Mouse (Mus musculus) embryonic facial prominence, embryonic 15.5 days (tissue): Measurements from ENCODE around the gene Snapc5. TPM values are rescaled to one million over a fixed set of nuclear protein-coding genes. Genes with fewer than 3 reads are reported as not detected.
A peak's percentile ranks its signal among the peaks of the same experiment; 100 is the strongest.

Experiments
- ATAC-seq: fragments of 200-750 bp; cut with Nextera tagmentation; 2 replicates; pipeline ENCODE4 v1.8.0; 2017; ENCODE audit warnings: low read depth, moderate TSS enrichment; ENCODE audit not compliant: insufficient number of reproducible peaks, low FRiP score, low TSS enrichment
- H3K27ac ChIP-seq: fragments of 300-500 bp; sonication (generic); replicated peaks from 2 replicates; pipeline ENCODE4 v1.5.1; 2015; ENCODE audit warnings: mild to moderate bottlenecking, inconsistent platforms
- H3K27me3 ChIP-seq: fragments of 300-500 bp; sonication (generic); 2 replicates; pipeline ENCODE4 v1.6.1; 2015; ENCODE audit warnings: inconsistent platforms
- H3K36me3 ChIP-seq: fragments of 300-500 bp; sonication (generic); 2 replicates; pipeline ENCODE4 v1.6.1; 2015; ENCODE audit warnings: mild to moderate bottlenecking, inconsistent platforms
- H3K4me1 ChIP-seq: fragments of 300-500 bp; sonication (generic); 2 replicates; pipeline ENCODE4 v1.6.1; 2015; ENCODE audit warnings: inconsistent platforms
- H3K4me2 ChIP-seq: fragments of 300-500 bp; sonication (generic); replicated peaks from 2 replicates; pipeline ENCODE4 v1.6.1; 2015; ENCODE audit warnings: mild to moderate bottlenecking, inconsistent platforms
- H3K4me3 ChIP-seq: fragments of 300-500 bp; sonication (generic); replicated peaks from 2 replicates; pipeline ENCODE4 v1.5.1; 2015; ENCODE audit warnings: mild to moderate bottlenecking, inconsistent platforms
- H3K9ac ChIP-seq: fragments of 300-500 bp; sonication (generic); 2 replicates; pipeline ENCODE4 v1.6.1; 2015; ENCODE audit warnings: inconsistent platforms
- H3K9me3 ChIP-seq: fragments of 300-500 bp; sonication (generic); replicated peaks from 2 replicates; pipeline ENCODE4 v1.6.1; 2016; ENCODE audit warnings: inconsistent platforms
- WGBS: fragments of 180-500 bp; shearing (Covaris S2); methylation state at CpG from one replicate; pipeline ENCODE4 v1.1.7; 2015; 5-methylcytosine and 5-hydroxymethylcytosine counted together
- microRNA-seq: library from miRNA; unstranded; fragments of <30 nt; microRNA quantifications from one replicate; pipeline ENCODE4, GENCODE M21; 2016; ENCODE audit warnings: borderline number of aligned reads
- polyA plus RNA-seq: library from polyadenylated mRNA; unstranded; fragments of >200 nt; fragmentation: Nextera tagmentation; extraction: Ambion mirVana; gene quantifications from 2 replicates; pipeline ENCODE4 v1.2.1, GENCODE M21; 2015

Gene Snapc5
- polyA plus RNA-seq, 1 experiment from 2014 or later, result 30.2 TPM

DNA sequence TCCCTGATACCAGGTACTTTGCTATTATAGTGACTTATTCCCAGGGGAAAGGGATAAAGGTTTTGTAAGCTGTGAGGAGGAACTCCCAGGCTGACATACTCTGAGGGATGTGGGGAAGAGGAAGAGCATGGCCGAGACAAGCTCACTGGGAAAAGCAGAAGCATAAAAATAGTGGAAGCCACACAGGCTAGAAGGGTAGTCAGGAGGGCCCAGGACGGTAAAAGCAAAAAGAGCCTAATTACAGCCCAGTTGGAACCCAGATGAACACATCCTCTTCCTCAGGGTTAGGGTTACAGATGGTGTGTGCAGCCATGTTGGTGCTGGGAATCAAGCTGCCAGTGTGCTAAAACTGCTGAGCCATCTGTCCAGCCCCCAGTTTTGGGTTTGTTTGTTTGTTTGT is 43.0 kb downstream of the Snapc5 start:
- Histone ChIP-seq H3K4me2 (no peak overlapping the region), H3K9ac (no peak overlapping the region), H3K4me3 (no peak overlapping the region), H3K4me1 (0 out of 2 replicates have a peak, but pooled peaks cover 9% of the 10 kb centered on the region), H3K27me3 (no peaks in the 10 kb centered on the region), H3K27ac (no peak overlapping the region), H3K9me3 (no peaks in the 10 kb centered on the region), H3K36me3 (no peaks in the 10 kb centered on the region)
- peak; percentile 11; the same call in 1 of the 2 replicates for ATAC-seq
- 48% methylated on average over 2 of the region's 2 CpGs for WGBS

DNA sequence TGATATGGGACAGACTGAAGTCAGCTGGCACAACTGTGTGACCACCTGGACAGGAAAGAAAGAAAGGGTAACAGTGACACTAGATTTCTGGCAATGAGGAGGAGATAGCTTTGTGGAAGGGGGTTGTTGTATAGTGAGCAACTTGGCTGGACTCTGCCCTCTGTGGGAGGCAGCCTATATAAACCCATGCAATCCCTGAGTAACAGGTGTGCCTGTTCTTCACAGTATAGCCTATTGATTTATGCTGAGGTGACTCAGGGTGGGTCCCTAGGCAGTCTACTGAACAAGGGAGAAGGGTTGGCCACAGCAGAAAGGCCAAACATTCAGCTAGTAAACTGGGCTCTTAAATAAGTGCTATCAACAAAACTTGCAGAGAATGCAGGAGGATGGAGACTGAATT is 46.7 kb downstream of the Snapc5 start:
- no peaks in the 10 kb centered on the region for H3K36me3 ChIP-seq
- no peak for ATAC-seq
- no peak overlapping the region for H3K4me2 ChIP-seq
- no peak overlapping the region for H3K9ac ChIP-seq
- no peak overlapping the region for H3K27ac ChIP-seq
- no peak overlapping the region for H3K4me3 ChIP-seq
- no peaks in the 10 kb centered on the region for H3K9me3 ChIP-seq
- H3K27me3 ChIP-seq, result no peaks in the 10 kb centered on the region
- H3K4me1 ChIP-seq, result peaks cover 12% of the 10 kb centered on the region

DNA sequence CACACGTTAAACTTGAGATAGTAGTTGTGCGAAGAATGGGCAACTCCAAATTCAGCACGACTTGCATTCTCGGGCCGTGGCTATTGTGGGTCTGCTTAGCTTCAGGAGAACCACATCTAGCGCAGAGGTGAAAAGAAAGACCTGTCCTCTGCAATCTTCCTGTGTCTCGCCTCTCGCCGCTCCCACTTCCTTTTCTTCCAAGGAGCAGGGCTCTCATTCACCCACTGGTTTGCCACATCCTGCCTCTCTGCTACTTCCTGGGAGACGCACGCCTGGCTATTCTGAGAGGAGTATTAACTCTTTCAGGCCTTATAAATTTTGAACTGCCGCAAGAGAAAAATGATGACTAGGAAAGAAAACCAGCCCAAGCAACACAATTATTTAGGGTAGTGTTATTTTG is 48.7 kb downstream of the Snapc5 start:
- Histone ChIP-seq H3K4me1 (peaks cover 31% of the 10 kb centered on the region), H3K4me3 (no peak overlapping the region), H3K9me3 (no peaks in the 10 kb centered on the region), H3K27me3 (no peaks in the 10 kb centered on the region), H3K9ac (no peak overlapping the region), H3K4me2 (no peak overlapping the region), H3K27ac (no peak overlapping the region), H3K36me3 (no peaks in the 10 kb centered on the region)
- no peak for ATAC-seq
- 82% methylated on average over 12 of the region's 12 CpGs for WGBS

DNA sequence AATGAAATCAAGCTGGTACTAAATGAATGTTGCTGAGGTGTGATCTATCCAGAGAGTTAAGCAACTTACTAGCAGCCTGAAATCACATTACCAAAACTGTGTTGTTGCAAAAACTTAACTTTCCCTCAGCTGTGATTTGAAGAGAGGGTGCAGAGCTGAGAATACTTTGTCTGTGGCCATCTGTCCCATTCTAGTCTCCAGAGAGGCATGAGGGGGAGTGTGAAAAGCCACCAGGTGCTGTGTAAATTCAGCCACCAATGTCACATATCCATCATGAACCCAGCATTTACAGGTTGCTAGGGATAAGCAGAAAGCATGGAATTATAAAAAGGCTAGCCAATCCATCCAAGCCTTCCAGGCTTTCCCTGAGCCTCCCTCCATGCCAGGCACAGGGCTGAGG is 49.9 kb downstream of the Snapc5 start:
- H3K27me3 ChIP-seq, result no peaks in the 10 kb centered on the region
- peaks cover 40% of the 10 kb centered on the region for H3K4me1 ChIP-seq
- no peaks in the 10 kb centered on the region for H3K9me3 ChIP-seq
- no peak overlapping the region for H3K27ac ChIP-seq
- no peak overlapping the region for H3K4me2 ChIP-seq
- ATAC-seq, result no peak
- H3K4me3 ChIP-seq, result no peak overlapping the region
- H3K9ac ChIP-seq, result no peak overlapping the region
- no peaks in the 10 kb centered on the region for H3K36me3 ChIP-seq

DNA sequence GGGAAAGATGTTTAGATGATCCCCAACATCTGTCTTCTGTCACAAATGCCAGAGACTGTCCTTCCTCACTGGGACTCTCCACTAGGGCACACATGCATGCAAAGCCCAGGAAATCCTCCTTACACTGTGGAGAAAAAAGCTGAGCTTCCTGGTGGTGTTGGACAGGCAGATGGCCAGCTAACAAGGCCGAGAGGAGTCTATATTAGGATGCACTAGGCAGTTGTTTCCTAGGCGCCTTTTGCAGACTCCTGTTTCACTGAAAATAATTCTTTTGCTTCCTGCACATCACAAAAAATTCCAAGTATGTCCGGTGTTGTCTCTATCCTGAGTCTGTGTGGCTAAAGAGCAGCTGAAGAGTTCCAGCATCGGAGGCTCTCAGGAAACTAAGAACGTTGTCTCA is 52.1 kb downstream of the Snapc5 start:
- no peaks in the 10 kb centered on the region for H3K27me3 ChIP-seq
- H3K4me1 ChIP-seq, result peaks cover 49% of the 10 kb centered on the region
- H3K9ac ChIP-seq, result 0 out of 2 replicates have a peak overlapping the region, but pooled peaks have one; percentile 9
- no peak for ATAC-seq
- no peaks in the 10 kb centered on the region for H3K9me3 ChIP-seq
- H3K36me3 ChIP-seq, result no peaks in the 10 kb centered on the region
- peak overlapping the region; percentile 19 for H3K4me2 ChIP-seq
- H3K27ac ChIP-seq, result peak overlapping the region; percentile 90
- WGBS, result 23% methylated on average over 5 of the region's 5 CpGs
- H3K4me3 ChIP-seq, result no peak overlapping the region

DNA sequence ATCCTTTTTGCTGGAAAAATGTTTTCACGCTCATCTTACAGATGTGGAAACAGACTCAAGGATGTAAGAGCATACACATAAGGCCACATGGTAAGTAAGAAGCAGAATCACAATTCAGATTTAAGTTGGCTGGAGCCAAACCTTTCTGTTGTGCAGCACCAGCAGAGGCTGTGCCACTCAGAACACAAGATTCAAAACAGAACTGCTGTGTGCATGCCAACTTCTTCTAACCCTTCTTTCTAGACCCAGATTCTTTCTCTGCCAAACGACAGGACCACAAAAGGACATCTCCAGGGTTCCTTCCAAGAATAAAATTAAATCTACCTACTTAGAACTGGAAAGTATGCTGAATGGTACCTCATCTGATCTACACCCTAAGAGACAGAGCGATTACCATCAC is 52.6 kb downstream of the Snapc5 start:
- WGBS, result 44% methylated on average over 3 of the region's 3 CpGs
- no peaks in the 10 kb centered on the region for H3K9me3 ChIP-seq
- H3K9ac ChIP-seq, result 0 out of 2 replicates have a peak overlapping the region, but pooled peaks have one; percentile 9
- H3K27ac ChIP-seq, result peak overlapping the region; percentile 90
- peaks cover 49% of the 10 kb centered on the region for H3K4me1 ChIP-seq
- H3K36me3 ChIP-seq, result no peaks in the 10 kb centered on the region
- H3K4me3 ChIP-seq, result no peak overlapping the region
- peak; percentile 40; the same call in 1 of the 2 replicates for ATAC-seq
- peak overlapping the region; percentile 19 for H3K4me2 ChIP-seq
- no peaks in the 10 kb centered on the region for H3K27me3 ChIP-seq

DNA sequence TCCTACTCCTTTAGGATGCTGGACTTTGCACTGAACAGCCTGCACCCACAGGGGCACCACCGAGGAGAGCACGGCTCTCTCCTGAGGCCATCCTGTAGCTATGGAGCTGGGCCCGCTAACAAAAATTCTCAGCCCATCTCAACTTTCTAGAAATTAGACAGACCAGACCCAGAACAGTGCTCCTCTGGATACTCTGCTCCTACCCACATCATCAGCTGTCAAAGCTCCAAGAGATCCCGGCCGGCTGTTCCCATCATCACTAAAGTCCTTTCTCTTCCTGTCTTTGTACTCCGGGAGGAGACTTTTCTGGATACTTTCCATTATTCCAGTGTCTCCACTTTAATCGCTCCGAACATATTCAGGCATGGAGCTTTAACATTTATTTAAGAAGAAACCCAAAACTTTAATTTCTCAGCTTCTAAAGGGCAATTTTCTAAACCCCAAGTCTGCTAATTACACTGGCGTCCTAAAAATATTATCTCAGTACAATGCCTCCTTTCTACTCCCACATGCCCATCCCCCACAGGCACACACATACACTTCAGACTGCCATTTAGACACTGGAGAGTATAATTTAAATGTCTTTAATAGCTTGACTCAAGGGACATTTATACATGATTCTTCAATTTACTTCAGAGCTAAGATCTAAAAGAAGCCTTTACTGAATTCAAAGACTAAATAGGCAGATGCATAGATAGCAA is 53.3 kb downstream of the Snapc5 start:
- ATAC-seq, result no peak
- Histone ChIP-seq H3K9me3 (no peaks in the 10 kb centered on the region), H3K4me3 (no peak overlapping the region), H3K4me1 (peaks cover 49% of the 10 kb centered on the region), H3K27me3 (no peaks in the 10 kb centered on the region), H3K4me2 (0 out of 2 replicates have a peak overlapping the region, but pooled peaks have one; percentile 19), H3K27ac (peak overlapping the region; percentile 90), H3K9ac (no peak overlapping the region), H3K36me3 (no peaks in the 10 kb centered on the region)
- WGBS, result 35% methylated on average over 9 of the region's 9 CpGs

Small RNAs within 50 kb of the gene (microRNA-seq; reads per million reads assigned to microRNA genes)
- not detected for gene Gm24106

Other genes with a start within 250 kb of the Snapc5 start
- 12.8 and 15.5 TPM in 2 replicates for gene Smad6, start 157.2 kb upstream of the Snapc5 start, polyA plus RNA-seq
- gene Lctl, start 62.1 kb upstream of the Snapc5 start, polyA plus RNA-seq, result 0.16 TPM in 1 of 2 replicates, not detected in the other
- 16.3 and 19.5 TPM in 2 replicates for gene Zwilch, start 6.2 kb upstream of the Snapc5 start, polyA plus RNA-seq
- 1,153 and 1,206 TPM in 2 replicates for gene Rpl4, start 5.9 kb upstream of the Snapc5 start, polyA plus RNA-seq
- 2.1 and 3.2 TPM in 2 replicates for gene Uchl4, start 55.9 kb downstream of the Snapc5 start, polyA plus RNA-seq
- 99.5 and 100 TPM in 2 replicates for gene Map2k1, start 74.4 kb downstream of the Snapc5 start, polyA plus RNA-seq
- gene Tipin, start 102.3 kb downstream of the Snapc5 start, polyA plus RNA-seq, result 171 and 185 TPM in 2 replicates
- gene Dis3l, start 162.0 kb downstream of the Snapc5 start, polyA plus RNA-seq, result 18.7 and 19.7 TPM in 2 replicates
- gene Megf11, start 206.4 kb downstream of the Snapc5 start, polyA plus RNA-seq, result 1.0 and 1.9 TPM in 2 replicates